Mouse (Mus musculus) ES-E14 (cell line): ENCODE results near the gene Tmem59l.

ENCODE experiments used
- CHD2 ChIP-seq: IDR thresholded peaks from 2 replicates; pipeline ENCODE4 v1.6.1; 2014; ENCODE audit warnings: mild to moderate bottlenecking, low read depth, low read length, inconsistent platforms
- MAFK ChIP-seq: IDR thresholded peaks from 2 replicates; pipeline ENCODE4 v1.6.1; 2014; ENCODE audit warnings: mild to moderate bottlenecking, low read depth, low read length, inconsistent platforms; ENCODE audit not compliant: insufficient read depth
- ZC3H11A ChIP-seq: IDR thresholded peaks from 2 replicates; pipeline ENCODE4 v1.6.1; 2012; ENCODE audit warnings: low read depth, mild to moderate bottlenecking, inconsistent platforms, low read length, borderline replicate concordance
- ZNF384 ChIP-seq: IDR thresholded peaks from 2 replicates; pipeline ENCODE4 v1.6.1; 2012; ENCODE audit warnings: low read depth, low read length, inconsistent platforms

- TF ChIP-seq MAFK = no peak
- no peak for TF ChIP-seq ZNF384
- TF ChIP-seq ZC3H11A = no peak
- TF ChIP-seq CHD2 = no peak
Measured at GRCm38 (mm10) chr8:70505698-70506327, 18.7 kb upstream of the Tmem59l start.
